Mouse (Mus musculus): ENCODE data around the gene Synj2bp. TPM values are rescaled to one million over a fixed set of nuclear protein-coding genes. Genes with fewer than 3 reads are reported as not detected.

The Synj2bp gene
- total and polyA plus RNA-seq, 3 experiments, result 14.7 to 19.3 TPM; not detected in 1

Other genes starting within 250 kb of the Synj2bp start
- not detected in 2 replicates for gene Slc8a3, start 199.7 kb downstream of the Synj2bp start, total RNA-seq (2012; rRNA removed)
- not detected for gene Slc8a3, start 199.7 kb downstream of the Synj2bp start, polyA plus RNA-seq (2012; ENCODE audit: insufficient read depth in 1 of 2, insufficient read length in 2 of 2, low read depth in 1 of 2, low replicate concordance in 2 of 2, missing spikeins in 1 of 2)
- 0.19 and 0.33 TPM in 2 replicates for gene Gm4787, start 153.4 kb downstream of the Synj2bp start, total RNA-seq (2012; rRNA removed)
- under 1 TPM in 1 of 2 experiments, not detected in 1; 0.08 TPM for gene Gm4787, start 153.4 kb downstream of the Synj2bp start, polyA plus RNA-seq (2012; ENCODE audit: insufficient read depth in 1 of 2, insufficient read length in 2 of 2, low read depth in 1 of 2, low replicate concordance in 2 of 2, missing spikeins in 1 of 2)
- 0.42 and 0.46 TPM in 2 replicates for gene Adam4, start 111.0 kb downstream of the Synj2bp start, total RNA-seq (2012; rRNA removed)
- under 1 TPM in 1 of 2 experiments, not detected in 1; 0.15 TPM for gene Adam4, start 111.0 kb downstream of the Synj2bp start, polyA plus RNA-seq (2012; ENCODE audit: insufficient read depth in 1 of 2, insufficient read length in 2 of 2, low read depth in 1 of 2, low replicate concordance in 2 of 2, missing spikeins in 1 of 2)
- gene Cox16, start 47.8 kb downstream of the Synj2bp start, total RNA-seq (2012; rRNA removed), result 94.6 and 99.1 TPM in 2 replicates
- gene Cox16, start 47.8 kb downstream of the Synj2bp start, polyA plus RNA-seq (2012; ENCODE audit: insufficient read depth in 1 of 2, insufficient read length in 2 of 2, low read depth in 1 of 2, low replicate concordance in 2 of 2, missing spikeins in 1 of 2), result 10 to 100 TPM in 1 of 2 experiments, not detected in 1; 49.6 TPM
- gene Gm20498, start within 50 bp of the Synj2bp start, total RNA-seq (2012; rRNA removed), result 40.0 and 46.2 TPM in 2 replicates
- 10 to 100 TPM in 1 of 2 experiments, not detected in 1; 41.5 TPM for gene Gm20498, start within 50 bp of the Synj2bp start, polyA plus RNA-seq (2012; ENCODE audit: insufficient read depth in 1 of 2, insufficient read length in 2 of 2, low read depth in 1 of 2, low replicate concordance in 2 of 2, missing spikeins in 1 of 2)
- 0.08 and 0.10 TPM in 2 replicates for gene Adam21, start 35.6 kb upstream of the Synj2bp start, total RNA-seq (2012; rRNA removed)
- gene Adam21, start 35.6 kb upstream of the Synj2bp start, polyA plus RNA-seq (2012; ENCODE audit: insufficient read depth in 1 of 2, insufficient read length in 2 of 2, low read depth in 1 of 2, low replicate concordance in 2 of 2, missing spikeins in 1 of 2), result under 1 TPM in 1 of 2 experiments, not detected in 1; 0.06 TPM
- 41.8 and 49.2 TPM in 2 replicates for gene Med6, start 62.1 kb upstream of the Synj2bp start, total RNA-seq (2012; rRNA removed)
- 10 to 100 TPM in 1 of 2 experiments, not detected in 1; 44.4 TPM for gene Med6, start 62.1 kb upstream of the Synj2bp start, polyA plus RNA-seq (2012; ENCODE audit: insufficient read depth in 1 of 2, insufficient read length in 2 of 2, low read depth in 1 of 2, low replicate concordance in 2 of 2, missing spikeins in 1 of 2)
- not detected in 2 replicates for gene Ttc9, start 98.3 kb upstream of the Synj2bp start, total RNA-seq (2012; rRNA removed)
- gene Ttc9, start 98.3 kb upstream of the Synj2bp start, polyA plus RNA-seq (2012; ENCODE audit: insufficient read depth in 1 of 2, insufficient read length in 2 of 2, low read depth in 1 of 2, low replicate concordance in 2 of 2, missing spikeins in 1 of 2), result not detected
- not detected in 2 replicates for gene Map3k9, start 248.3 kb upstream of the Synj2bp start, total RNA-seq (2012; rRNA removed)
- not detected for gene Map3k9, start 248.3 kb upstream of the Synj2bp start, polyA plus RNA-seq (2012; ENCODE audit: insufficient read depth in 1 of 2, insufficient read length in 2 of 2, low read depth in 1 of 2, low replicate concordance in 2 of 2, missing spikeins in 1 of 2)

Measured in MEL (cell line).